Mouse (Mus musculus): ENCODE data around the gene Pawr.

Pawr gene

DNA sequence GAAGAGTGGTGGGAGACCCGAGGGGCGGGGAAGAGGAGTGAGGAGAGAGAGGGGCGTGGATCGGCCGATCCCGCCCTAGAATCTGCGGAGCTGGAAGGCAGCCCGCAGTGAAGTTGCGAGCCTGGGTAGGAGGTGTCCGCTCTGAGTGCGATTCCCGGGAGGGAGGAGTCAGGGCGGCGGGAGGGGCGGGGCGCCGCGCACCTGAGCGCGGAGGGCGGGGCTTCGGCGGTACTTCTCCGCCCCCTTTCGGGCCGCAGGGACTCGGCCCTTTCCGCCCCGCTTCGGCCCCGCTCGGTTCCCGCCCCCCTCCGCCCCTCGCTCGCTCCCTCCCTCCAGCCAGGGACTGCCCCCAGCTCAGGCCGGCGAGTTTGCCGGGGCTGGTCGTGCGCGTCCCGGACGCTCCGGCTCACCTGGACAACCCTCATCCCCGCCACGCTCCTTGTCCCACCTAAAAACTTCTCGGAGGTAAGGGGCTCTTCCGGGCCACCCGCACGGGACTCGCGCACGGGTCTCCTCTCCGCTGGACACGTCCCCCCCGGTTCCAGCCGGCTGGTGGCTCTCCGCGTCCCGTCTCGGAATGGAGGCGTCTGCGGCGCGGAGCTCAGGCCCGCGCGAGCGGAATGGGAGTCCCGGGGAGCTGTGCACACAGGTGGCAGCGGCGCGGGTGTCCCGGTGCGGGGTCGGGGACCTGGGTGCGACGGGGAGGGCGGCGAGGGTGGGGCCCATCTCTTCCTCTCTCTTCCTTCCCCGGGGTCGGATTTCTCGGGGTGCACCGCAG, at the start of gene Pawr:
Gene Pawr, plus strand, starts transcription at position 338 of the 778 bp plus-strand sequence.
- DNase-seq = peak; percentile 80 to 81

- DNase-seq = no peak
These were observed 49.6 kb upstream of the Pawr start for GRCm38 (mm10) chr10:108282351-108282750.

DNA sequence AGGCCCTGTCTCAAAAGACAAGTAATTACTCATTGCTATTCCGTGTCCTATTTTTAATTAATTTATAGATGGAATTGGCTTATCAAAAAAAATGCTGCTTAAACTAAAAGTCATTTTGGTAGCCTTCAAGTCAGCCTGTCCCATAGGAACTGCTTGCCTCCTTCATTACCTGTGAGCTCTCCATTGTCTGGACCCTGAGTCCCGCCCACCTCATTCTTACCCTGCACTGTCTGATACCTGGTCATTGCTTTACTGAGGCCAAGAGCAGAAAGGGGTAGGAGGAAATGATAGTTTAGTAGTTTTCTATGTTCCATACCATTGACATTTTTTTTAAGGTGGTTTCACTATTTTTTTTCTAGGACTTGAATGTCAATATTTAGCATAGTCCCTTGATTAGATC, 48.5 kb upstream of the Pawr start:
- DNase-seq = no peak

GRCm38 (mm10) chr10:108283837-108284236, 48.1 kb upstream of the Pawr start:
- no peak for DNase-seq

- DNase-seq = no peak
These were observed 47.5 kb upstream of the Pawr start for GRCm38 (mm10) chr10:108284445-108284844.

GRCm38 (mm10) chr10:108284977-108285376, 46.9 kb upstream of the Pawr start:
- DNase-seq = no peak

DNA sequence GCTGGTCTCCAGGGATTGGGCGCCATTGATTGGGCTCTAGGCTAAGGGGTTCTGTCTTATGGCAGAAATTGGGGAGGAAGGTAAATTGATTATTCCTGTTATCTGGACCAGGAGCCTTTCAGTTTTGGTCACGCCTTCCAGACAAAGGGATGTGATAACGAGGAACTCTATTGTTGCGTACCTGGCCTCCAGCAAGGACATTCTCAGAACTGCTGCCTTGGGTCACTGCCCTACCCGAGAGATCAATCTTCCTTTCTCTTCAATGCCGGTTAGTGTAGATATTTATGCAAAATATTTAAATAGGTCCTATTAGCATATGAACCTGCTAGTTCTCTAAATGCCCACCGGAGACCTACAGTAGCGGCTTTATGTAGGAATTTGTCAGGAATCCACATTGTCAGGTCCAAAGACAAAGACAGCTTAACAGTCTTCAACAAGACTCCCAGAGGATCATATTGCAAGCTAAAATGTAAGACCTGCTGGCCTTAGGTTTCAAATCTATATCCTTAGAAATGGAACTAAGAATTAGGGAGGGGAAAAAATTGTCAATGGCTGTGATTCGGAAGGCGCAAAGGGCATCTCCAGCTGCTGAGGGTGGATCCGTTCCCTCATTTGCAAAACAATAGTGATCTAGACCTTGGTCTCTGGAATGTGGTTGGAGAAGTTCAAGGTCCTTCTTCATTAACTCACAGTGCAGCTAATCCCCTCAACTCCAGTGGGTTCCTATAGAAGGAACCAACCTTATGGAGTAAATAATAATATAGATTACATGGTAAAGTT, 45.1 kb upstream of the Pawr start:
- no peak for DNase-seq

- no peak for DNase-seq
These were observed 44.5 kb upstream of the Pawr start for GRCm38 (mm10) chr10:108287438-108287801.

DNA sequence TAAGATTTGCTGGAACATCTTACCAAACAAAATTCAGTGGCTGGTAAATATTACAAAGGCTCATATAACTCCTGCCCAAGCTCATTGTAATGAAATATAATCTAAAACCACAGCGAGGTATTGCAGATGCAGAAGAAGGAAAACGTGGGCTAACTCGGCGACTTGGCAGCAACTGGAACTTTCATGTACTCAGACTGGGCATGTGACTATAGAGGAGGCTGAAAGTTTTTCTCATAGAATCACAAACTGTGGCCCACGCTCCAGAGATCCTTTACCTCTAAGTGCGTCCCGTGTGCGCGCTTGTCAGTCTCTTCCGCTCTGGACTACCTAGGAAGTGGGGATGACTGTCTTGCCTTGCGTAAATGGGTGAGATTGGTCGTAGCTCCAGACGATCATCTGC, 41.9 kb upstream of the Pawr start:
- no peak for DNase-seq

DNA sequence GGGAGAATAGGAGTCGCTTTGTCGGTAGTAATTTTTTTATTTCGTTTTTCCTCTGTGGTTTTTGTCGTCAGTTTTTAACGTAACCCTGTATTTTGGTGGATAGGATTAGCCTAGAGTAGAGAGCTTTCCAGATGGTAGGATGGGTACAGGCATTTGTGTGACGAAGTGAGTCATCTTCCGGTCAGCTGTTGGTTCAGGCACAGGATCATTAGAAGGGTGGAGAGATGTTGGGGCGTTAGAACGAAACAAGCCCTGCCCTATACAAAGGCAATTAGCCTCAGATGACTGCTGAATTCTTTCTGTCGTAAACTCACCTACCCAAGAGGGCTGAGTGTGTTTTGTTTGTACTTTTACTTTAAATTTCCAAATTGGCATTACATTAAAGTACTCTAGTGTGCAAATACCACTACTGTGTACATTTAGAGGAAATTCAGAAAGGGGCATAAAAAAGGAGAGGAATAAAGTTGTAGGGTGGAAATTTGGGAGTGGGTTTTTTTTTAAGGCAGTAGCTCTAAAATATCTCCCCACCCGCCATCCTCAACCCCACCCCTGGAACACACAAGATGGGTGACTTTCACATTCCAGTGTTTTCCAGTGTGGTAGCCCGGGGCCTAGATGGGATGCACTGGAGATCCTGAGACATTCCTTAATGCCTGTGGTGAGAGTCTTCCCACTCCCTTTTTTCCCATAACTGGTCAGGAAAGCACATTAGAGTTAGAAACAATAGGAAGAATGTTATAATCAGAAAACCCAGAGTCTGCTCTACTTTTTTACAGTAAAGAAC, 40.0 kb upstream of the Pawr start:
- DNase-seq = no peak

- DNase-seq = no peak
These were observed 39.3 kb upstream of the Pawr start for GRCm38 (mm10) chr10:108292651-108293050.

DNA sequence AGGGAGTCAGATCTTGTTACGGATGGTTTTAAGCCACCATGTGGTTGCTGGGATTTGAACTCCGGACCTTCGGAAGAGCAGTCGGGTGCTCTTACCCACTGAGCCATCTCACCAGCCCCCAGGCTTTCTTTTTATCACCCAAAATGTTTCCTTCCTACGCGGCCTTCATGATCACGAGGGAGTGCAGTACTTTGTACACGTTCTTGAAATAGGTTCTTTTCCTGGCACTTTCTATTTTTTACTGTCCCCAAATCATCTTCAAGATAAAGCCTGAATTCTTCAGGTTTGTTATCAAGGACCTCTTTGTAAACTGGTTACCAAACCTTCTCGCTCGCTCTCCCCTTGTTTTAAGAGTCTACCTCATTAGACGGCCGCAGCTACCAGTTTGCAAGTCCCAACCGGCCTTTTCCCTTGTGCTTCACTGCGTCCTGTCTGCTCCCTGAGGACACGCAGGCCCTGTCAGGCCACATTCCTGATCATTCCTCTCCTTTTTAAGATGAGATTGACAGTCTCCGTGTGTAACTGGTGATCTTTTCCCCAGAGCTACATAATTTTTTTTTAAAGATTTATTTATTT, 38.2 kb upstream of the Pawr start:
- no peak for DNase-seq

DNA sequence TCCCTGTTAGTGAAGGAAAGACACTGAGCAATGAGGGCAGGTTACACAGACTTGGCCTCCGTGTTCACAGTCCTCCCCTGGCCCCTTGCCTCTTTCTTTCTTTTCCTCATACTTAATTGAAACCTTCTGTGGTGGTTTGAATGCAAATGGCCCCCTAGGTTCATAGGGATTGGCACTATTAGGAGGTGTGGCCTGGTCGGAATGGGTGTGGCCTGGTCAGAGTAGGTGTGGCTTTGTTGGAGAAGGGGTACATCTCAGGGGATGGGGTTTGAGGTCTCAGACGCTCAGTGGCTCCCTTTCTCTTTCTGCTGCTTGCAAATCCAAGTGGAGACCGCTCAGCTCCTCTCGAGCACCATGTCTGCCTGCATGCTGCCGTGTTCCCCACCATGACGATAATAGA, 37.2 kb upstream of the Pawr start:
- no peak for DNase-seq

- no peak for DNase-seq
These were observed 35.5 kb upstream of the Pawr start for GRCm38 (mm10) chr10:108296446-108296845.

DNA sequence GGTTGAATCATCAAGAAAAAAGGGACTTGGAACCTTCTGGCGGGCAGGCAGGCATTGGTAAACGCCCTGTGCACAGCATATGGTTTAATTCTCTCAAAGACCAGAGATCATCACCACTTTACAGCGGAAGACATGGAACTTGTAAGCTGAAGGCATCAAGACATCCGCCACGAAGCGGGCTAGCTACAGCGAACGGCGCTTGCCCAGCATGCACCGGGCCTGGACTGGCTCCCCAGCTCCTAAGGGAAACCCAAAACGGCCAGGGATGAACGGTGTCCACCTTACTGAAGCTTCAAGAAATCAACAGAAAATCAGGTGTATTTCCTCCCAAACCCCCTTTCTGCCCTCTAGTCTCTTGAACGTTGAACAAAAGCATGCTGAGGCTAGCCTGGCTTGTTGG, 33.7 kb upstream of the Pawr start:
- no peak for DNase-seq

GRCm38 (mm10) chr10:108298841-108299545, 32.9 kb upstream of the Pawr start:
- no peak for DNase-seq

DNA sequence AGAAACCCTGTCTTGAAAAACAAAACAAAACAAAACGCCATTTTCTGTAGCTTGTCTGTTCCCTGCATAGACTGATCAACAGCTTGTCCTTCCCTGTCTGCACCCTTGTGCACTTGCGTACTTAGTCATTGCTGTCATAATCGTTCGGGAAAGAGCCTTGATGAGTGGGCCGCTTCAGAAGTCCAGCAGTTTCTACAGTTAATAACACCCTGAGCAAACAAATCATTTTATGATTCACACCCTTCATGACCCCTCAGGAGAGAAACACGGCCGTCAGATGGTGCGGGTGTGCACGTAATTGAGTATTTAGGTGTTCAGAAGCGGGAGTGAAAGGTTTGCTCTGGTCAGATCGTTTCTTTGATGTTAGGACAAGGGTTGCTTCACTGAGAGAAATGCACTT, 32.1 kb upstream of the Pawr start:
- no peak for DNase-seq

DNA sequence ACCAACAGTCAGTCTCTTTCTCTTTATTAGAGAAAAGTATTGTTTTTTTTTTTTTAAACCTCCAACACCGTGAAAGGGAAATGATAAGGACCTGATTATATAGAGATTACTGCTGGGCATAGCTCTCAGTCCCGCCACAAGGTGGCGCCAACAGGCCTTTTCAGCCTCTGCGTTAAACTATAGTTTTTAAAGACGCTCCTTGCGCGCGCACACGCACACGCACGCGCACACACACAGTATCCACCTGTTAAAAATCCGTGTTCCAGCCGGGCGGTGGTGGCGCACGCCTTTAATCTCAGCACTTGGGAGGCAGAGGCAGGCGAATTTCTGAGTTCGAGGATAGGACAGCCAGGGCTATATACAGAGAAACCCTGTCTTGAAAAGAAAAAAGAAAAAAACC, 31.1 kb upstream of the Pawr start:
- DNase-seq = peak; percentile 87 to 89

DNA sequence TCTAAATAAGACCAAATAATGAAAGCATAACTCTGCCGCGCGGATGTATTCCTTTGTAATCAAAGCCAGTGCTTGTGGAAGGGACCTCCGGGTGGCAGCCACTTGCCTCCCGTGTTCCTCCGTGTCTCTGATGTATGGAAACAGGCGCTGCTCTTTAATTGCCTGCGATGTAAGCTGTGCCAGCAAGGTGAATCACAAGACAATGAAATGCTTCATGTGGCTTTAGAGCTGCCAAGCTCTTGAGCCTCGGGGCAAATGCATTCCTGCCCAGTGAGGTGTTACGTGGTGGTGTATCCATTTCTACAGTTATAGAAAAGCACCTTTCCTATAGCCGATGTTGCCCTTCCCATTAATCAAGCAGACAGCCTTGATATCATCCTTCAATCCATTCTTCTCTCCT, 24.1 kb upstream of the Pawr start:
- DNase-seq = no peak

DNA sequence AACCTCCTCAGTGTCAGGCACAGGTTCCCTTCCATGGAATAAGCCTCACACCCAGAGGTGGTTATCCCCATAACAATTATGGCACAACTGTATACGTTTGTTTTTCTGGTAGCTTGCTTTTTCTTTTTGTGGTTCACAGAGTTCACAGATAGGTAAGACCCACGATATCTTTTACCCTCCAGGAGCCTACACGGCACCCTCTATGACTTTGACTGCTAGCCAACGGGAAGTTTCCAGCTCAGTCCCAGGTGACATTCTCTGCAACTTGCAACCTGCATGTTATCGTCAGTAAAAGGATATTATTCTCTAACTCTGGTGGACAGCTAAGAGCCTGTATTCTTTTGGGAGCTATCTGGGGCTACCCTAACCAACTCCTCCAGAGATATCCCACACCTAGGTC, 21.7 kb upstream of the Pawr start:
- DNase-seq = no peak

GRCm38 (mm10) chr10:108311396-108311795, 20.5 kb upstream of the Pawr start:
- DNase-seq = no peak

DNA sequence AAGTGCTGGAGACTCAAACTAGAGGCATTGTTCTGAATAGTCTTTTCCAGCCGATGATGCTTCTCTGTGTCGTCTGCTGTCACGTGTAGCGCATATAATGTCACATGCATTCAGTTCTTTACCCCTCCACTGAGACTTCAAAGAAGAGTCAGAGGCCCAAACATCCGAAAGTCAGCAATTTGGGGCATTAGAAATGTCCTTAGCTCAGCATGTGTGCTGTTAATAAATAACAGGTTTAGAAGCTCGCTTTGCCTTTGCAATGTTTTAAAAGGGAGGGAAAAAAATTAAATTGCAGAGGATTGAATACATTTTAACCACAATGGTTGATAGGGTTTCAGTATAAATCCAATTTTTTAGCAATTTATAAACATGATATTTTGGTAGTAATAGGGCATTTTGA, 18.1 kb upstream of the Pawr start:
- DNase-seq = no peak

DNA sequence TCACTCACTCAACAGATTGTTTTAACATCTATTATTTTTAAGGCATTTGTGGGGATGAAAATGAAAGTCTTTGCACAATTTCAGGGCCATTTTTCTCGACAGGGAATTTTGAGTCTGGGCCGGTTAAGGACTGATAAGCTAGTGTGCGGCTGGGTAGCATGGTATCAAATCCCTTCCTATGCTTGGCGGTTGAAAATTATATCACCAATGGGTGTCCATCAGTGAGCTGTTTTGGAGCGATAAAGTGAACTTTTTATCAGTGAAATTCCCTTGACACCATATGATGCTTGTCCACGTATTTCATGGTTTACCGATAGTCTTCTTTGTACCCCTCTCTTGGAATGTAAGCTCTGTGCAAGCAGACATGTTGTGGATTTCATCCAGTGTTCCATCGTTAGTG, 17.5 kb upstream of the Pawr start:
- DNase-seq = no peak
